Mouse (Mus musculus) adrenal gland, adult (tissue): ENCODE data around the gene Apobec1.
"Not testable (repeated sequence)": the region's sequence is repeated elsewhere in the genome, so short reads cannot be mapped to it uniquely, and the experiment has no call there.

ENCODE experiments used
- DNase-seq, 2 experiments: peaks; one replicate each; pipeline ENCODE4 v3.0.0; 2022 to 2023; ENCODE audit warnings: low spot score in 1 of 2; ENCODE audit not compliant: inconsistent age in 2 of 2

The Apobec1 gene

GRCm38 (mm10) chr6:122602242-122602991, at the start of gene Apobec1:
Gene Apobec1 (minus strand): TSS chr6:122602444.
- peak; percentile 87 to 94 for DNase-seq

DNA sequence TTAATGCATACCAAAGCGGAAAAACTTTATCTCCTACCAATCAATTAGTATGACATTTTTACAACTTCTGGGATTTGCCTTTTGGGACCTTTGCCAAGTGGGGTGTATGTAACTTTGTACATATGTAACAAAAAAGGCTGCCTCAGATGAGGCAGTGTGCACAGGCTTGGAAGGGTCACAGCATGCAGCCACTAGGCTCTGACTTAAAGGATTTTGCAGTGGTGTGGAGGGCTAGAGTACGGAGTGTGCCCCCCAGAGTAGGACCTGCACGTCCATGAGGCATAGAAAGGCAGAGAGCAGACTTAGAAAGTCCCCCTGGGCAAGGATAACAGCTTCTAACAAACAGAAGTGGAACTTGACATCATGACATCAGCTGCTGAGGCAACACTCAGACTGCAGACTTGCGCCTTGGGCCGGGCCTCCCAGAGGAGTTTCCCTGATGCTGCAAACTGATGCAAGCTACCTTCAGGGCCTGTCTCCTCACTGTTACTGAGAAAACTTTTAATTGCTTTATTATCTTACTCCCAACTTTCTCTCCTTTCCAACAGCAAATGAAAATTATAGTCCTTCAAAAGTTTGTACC, 48.2 kb upstream of the Apobec1 start:
- no peak for DNase-seq

DNA sequence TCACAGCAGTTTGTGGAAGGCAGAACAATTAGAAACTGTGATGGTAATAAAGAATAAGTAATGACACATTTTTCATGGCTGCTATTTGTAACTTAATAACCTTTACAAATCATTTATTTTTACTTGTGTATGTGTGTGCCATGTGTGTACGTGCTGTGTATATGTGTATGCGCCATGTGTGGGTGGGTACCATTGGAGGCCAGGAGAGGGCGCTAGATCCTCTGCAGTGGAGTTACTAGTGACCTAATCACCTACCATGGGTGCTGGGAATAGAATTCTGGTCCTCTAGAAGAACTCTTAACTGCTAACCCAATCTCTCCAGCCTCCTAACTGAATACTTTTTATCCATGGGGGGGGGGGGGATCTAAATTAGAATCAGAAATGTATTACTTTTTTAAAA, 47.7 kb upstream of the Apobec1 start:
- no peak for DNase-seq

GRCm38 (mm10) chr6:122644196-122644595, 42.0 kb upstream of the Apobec1 start:
- DNase-seq, result not testable (repeated sequence)

GRCm38 (mm10) chr6:122637566-122637965, 35.3 kb upstream of the Apobec1 start:
- DNase-seq, result not testable (repeated sequence)

DNA sequence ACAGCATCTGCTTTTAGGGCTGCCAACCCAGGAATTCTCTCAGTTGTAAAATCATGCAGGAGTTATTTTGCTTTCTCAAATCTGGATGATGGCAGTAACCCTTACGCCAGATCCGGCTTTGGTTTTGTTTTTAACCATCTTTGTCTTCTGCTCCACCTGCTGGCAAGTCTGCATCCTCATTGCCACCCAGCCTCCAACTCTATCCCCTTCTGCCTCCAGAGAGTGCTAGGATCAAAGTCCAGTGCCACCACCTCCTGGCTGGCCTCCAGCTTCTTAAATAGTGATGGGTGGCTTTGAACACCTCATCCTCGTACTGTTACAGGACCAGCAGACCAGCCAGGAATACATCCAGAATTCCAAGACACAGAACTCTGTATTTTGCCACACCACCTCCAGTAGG, 34.4 kb upstream of the Apobec1 start:
- no peak for DNase-seq

GRCm38 (mm10) chr6:122635315-122635714, 33.1 kb upstream of the Apobec1 start:
- DNase-seq, result peak; percentile 15 to 56

GRCm38 (mm10) chr6:122633411-122633810, 31.2 kb upstream of the Apobec1 start:
- DNase-seq, result peak; percentile 23 to 72

DNA sequence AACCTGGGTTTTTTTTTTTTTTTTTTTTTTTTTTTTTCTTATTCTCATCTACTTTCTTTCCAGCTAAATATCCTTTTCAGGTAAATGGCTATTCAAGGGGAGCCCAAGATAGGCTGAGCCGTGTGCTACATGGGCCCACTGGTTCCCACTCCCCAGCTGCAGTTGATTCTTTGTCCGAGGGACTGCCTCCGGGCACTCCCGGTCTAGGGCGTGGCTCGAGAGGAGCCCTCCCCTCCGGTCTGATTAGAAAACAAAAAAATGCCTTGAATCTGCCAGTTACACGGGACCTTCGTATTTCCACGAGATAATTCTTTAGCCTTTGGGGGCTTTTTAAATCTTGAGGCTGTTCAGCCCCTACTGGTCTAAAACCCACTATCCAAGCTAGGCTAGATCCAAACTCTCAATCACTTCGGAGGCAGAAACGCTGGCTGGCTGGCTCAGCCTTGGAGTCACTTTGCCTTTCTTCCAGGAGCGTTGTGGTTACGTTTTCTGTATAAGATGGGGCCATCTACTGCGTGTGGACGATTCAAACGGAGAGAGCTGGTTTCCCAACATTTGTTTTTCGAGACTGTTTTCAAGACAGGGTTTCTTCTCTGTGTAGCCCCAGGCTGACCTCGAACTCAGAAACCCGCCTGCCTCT, 25.3 kb upstream of the Apobec1 start:
- no peak for DNase-seq

DNA sequence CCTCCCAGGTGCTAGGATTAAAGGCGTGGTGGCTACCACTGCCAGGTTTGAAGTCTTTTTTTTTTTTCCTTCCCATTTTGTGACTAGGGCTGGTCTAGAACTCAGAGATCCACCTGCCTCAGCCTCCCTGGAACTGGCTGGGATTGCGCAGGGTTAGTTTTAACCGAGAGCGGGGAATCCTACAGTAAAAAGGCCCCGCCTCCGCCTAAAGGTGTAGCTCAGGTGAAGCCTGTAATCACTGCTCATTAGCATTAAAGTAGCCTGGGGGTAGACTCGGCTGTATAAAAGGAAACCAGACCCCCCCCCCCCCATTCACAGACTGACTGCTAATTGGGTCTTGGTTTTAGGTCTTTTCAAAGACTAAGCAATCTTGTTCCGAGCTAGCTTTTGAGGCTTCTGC, 23.9 kb upstream of the Apobec1 start, which contains the start of gene Dppa3:
Gene Dppa3, plus strand, starts transcription at position 301 of the 400 bp plus-strand sequence.
- DNase-seq, result no peak

GRCm38 (mm10) chr6:122625156-122625555, 22.9 kb upstream of the Apobec1 start:
- DNase-seq, result no peak

GRCm38 (mm10) chr6:122624480-122624879, 22.2 kb upstream of the Apobec1 start:
- no peak for DNase-seq

GRCm38 (mm10) chr6:122621066-122621465, 18.8 kb upstream of the Apobec1 start:
- no peak for DNase-seq

GRCm38 (mm10) chr6:122616022-122616421, 13.8 kb upstream of the Apobec1 start:
- no peak for DNase-seq

DNA sequence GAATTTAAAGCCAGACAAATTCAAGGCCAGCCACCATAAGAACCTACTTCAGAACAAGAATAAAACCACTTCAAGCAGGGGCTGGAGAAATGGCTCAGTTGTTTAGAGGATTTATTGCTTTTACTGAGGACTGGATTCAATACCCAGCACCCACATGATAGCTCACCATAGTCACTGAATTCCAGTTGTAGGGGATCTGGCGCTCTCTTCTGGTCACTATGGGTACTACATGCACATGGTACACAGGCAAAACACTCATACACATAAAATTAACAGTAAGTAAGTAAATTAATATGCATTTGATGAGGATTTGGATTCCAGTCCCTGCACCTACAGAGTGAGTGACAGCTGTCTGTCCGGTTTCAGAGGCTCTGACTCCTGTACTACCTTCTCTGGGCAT, 11.8 kb upstream of the Apobec1 start:
- peak in 1 of 2 experiments; percentile 47 for DNase-seq

DNA sequence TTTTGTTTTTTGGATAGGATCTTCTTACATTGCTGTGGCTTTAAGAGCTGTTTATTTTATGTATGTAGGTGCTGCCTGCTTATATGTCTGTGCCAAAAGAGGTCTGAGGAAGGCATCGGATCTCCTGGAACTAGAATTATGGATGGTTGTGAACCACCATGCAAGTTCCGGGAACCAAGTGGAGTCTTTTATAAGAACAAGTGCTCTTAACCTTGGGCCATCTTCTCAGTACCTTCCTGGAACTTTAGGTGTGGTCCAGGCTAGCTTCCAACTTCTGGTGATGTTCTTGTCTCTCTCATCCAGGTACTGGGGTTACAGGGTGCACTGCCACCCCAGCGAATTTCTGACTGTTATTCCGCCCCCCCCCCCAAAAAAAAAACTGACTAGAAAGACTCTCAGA, 10.2 kb upstream of the Apobec1 start:
- no peak for DNase-seq

DNA sequence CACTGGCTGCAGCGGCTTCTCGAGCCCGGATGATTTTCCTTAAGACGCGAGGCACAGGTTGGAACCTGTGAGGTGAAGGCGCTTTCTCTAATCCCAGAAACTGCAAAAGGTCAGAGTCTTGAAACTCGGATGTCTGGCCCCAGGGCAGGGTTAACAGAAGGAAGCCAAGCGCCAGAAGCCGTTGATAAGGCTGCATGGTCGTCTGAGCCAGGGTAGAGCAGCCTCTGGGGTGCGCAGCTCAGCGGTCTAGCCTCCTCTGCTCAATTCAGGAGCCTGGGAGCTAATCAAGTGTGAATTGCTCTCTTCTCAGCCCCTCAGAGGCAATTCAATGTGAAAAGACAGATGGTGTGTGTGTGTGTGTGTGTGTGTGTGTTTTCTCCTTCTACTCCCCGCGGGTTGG, 7.5 kb upstream of the Apobec1 start, which contains the start of gene Gdf3:
Gene Gdf3, minus strand, starts transcription at position 317 of the 400 bp plus-strand sequence.
- DNase-seq, result no peak

GRCm38 (mm10) chr6:122609377-122609728, 7.1 kb upstream of the Apobec1 start:
- no peak for DNase-seq

- DNase-seq, result no peak
Observed at GRCm38 (mm10) chr6:122608434-122609376, 6.5 kb upstream of the Apobec1 start.

- no peak for DNase-seq
Observed at GRCm38 (mm10) chr6:122607700-122608099, 5.5 kb upstream of the Apobec1 start.

DNA sequence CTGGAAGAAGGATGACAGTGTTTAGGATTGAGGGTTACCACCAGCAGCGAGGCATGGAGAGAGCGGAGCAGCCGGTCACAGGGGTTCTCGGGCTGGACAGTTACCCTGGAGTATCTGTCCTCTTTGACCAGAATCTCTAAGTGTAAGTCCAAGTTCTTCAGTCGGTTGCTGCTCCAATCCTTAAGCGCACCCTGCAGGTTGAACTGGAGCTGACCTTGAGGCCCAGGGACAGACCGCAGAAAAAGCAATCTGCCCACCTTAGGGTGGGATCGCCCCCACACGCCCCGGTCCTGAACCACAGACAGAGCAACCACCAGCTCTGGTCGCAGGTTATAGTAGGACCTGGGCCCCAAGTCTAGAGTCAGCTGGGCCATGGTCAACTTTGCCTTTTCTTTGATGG, 4.4 kb upstream of the Apobec1 start:
- DNase-seq, result no peak
